Mouse (Mus musculus) midbrain, embryonic 13.5 days (tissue): ENCODE measurements around the gene Copg1. TPM values are rescaled to one million over a fixed set of nuclear protein-coding genes. Genes with fewer than 3 reads are reported as not detected.

Source experiments
- ATAC-seq: fragments of 200-750 bp; cut with Nextera tagmentation; 2 replicates; pipeline ENCODE4 v1.8.0; 2017; ENCODE audit warnings: mild to moderate bottlenecking, moderate TSS enrichment, moderate library complexity
- H3K27ac ChIP-seq: fragments of 300-500 bp; sonication (generic); 2 replicates; pipeline ENCODE4 v1.5.1; 2015; ENCODE audit warnings: inconsistent platforms, mild to moderate bottlenecking, moderate library complexity
- H3K27me3 ChIP-seq: fragments of 300-500 bp; sonication (generic); 2 replicates; pipeline ENCODE4 v1.6.1; 2015; ENCODE audit warnings: mild to moderate bottlenecking, inconsistent platforms
- H3K36me3 ChIP-seq: fragments of 300-500 bp; sonication (generic); 2 replicates; pipeline ENCODE4 v1.6.1; 2015; ENCODE audit warnings: mild to moderate bottlenecking, inconsistent platforms
- H3K4me1 ChIP-seq: fragments of 300-500 bp; sonication (generic); replicated peaks from 2 replicates; pipeline ENCODE4 v1.6.1; 2015; ENCODE audit warnings: inconsistent platforms
- H3K4me2 ChIP-seq: fragments of 300-500 bp; sonication (generic); replicated peaks from 2 replicates; pipeline ENCODE4 v1.6.1; 2015; ENCODE audit warnings: moderate library complexity, mild to moderate bottlenecking, inconsistent platforms
- H3K4me3 ChIP-seq: fragments of 300-500 bp; sonication (generic); replicated peaks from 2 replicates; pipeline ENCODE4 v1.5.1; 2015; ENCODE audit warnings: mild to moderate bottlenecking, inconsistent platforms
- H3K9ac ChIP-seq: fragments of 300-500 bp; sonication (generic); replicated peaks from 2 replicates; pipeline ENCODE4 v1.6.1; 2015; ENCODE audit warnings: mild to moderate bottlenecking, inconsistent platforms
- H3K9me3 ChIP-seq: fragments of 300-500 bp; sonication (generic); 2 replicates; pipeline ENCODE4 v1.6.1; 2016; ENCODE audit warnings: mild to moderate bottlenecking, inconsistent platforms
- WGBS: fragments of 180-500 bp; shearing (Covaris S2); methylation state at CpG from one replicate; pipeline ENCODE4 v1.1.7; 2015; 5-methylcytosine and 5-hydroxymethylcytosine counted together
- polyA plus RNA-seq: library from polyadenylated mRNA; unstranded; fragments of >200 nt; fragmentation: Nextera tagmentation; extraction: Ambion mirVana; gene quantifications from 2 replicates; pipeline ENCODE4 v1.2.1, GENCODE M21; 2015

Copg1 gene
- polyA plus RNA-seq, 1 experiment from 2014 or later = 159 TPM

- H3K4me2 ChIP-seq = no peak overlapping the region
- no peaks in the 10 kb centered on the region for H3K27me3 ChIP-seq
- H3K36me3 ChIP-seq = no peaks in the 10 kb centered on the region
- 77% methylated on average over 3 of the region's 3 CpGs for WGBS
- ATAC-seq = no peak
- no peak overlapping the region for H3K4me3 ChIP-seq
- H3K4me1 ChIP-seq = 0 out of 2 replicates have a peak, but pooled peaks cover 2% of the 10 kb centered on the region
- H3K9me3 ChIP-seq = no peaks in the 10 kb centered on the region
- H3K9ac ChIP-seq = no peak overlapping the region
- H3K27ac ChIP-seq = no peak overlapping the region
These were observed 8.0 kb upstream of the Copg1 start for GRCm38 (mm10) chr6:87879628-87880027.

GRCm38 (mm10) chr6:87882221-87882620, 5.4 kb upstream of the Copg1 start:
- H3K27ac ChIP-seq = no peak overlapping the region
- H3K9me3 ChIP-seq = no peaks in the 10 kb centered on the region
- no peak overlapping the region for H3K4me2 ChIP-seq
- no peaks in the 10 kb centered on the region for H3K36me3 ChIP-seq
- no peak overlapping the region for H3K4me3 ChIP-seq
- H3K4me1 ChIP-seq = 0 out of 2 replicates have a peak, but pooled peaks cover 2% of the 10 kb centered on the region
- no peaks in the 10 kb centered on the region for H3K27me3 ChIP-seq
- H3K9ac ChIP-seq = no peak overlapping the region
- no peak for ATAC-seq
- WGBS = 65% methylated on average over 3 of the region's 3 CpGs

GRCm38 (mm10) chr6:87882816-87883215, 4.8 kb upstream of the Copg1 start:
- ATAC-seq = no peak
- Histone ChIP-seq H3K4me3 (no peak overlapping the region), H3K4me2 (no peak overlapping the region), H3K9ac (no peak overlapping the region), H3K27me3 (no peaks in the 10 kb centered on the region), H3K36me3 (no peaks in the 10 kb centered on the region), H3K9me3 (no peaks in the 10 kb centered on the region), H3K4me1 (0 out of 2 replicates have a peak, but pooled peaks cover 2% of the 10 kb centered on the region), H3K27ac (no peak overlapping the region; the same call in 1 of the 2 replicates)
- 56% methylated on average over 4 of the region's 4 CpGs for WGBS

- WGBS = 90% methylated on average over 1 of the region's 1 CpGs
- H3K4me1 ChIP-seq = peaks cover 13% of the 10 kb centered on the region
- H3K4me3 ChIP-seq = no peak overlapping the region
- H3K9ac ChIP-seq = no peak overlapping the region
- H3K27ac ChIP-seq = no peak overlapping the region
- ATAC-seq = no peak
- H3K9me3 ChIP-seq = no peaks in the 10 kb centered on the region
- no peak overlapping the region for H3K4me2 ChIP-seq
- peaks cover 23% of the 10 kb centered on the region for H3K36me3 ChIP-seq
- H3K27me3 ChIP-seq = no peaks in the 10 kb centered on the region
These were observed 893 bp upstream of the Copg1 start for GRCm38 (mm10) chr6:87886721-87887120.

GRCm38 (mm10) chr6:87893931-87894330, 6.3 kb downstream of the Copg1 start:
- H3K27ac ChIP-seq = no peak overlapping the region
- WGBS = 88% methylated on average over 7 of the region's 7 CpGs
- no peak for ATAC-seq
- no peak overlapping the region for H3K4me3 ChIP-seq
- peaks cover 92% of the 10 kb centered on the region for H3K36me3 ChIP-seq
- no peaks in the 10 kb centered on the region for H3K27me3 ChIP-seq
- H3K4me2 ChIP-seq = no peak overlapping the region
- no peak overlapping the region for H3K9ac ChIP-seq
- H3K9me3 ChIP-seq = no peaks in the 10 kb centered on the region
- peaks cover 2% of the 10 kb centered on the region for H3K4me1 ChIP-seq

- H3K4me3 ChIP-seq = no peak overlapping the region
- H3K27me3 ChIP-seq = no peaks in the 10 kb centered on the region
- H3K9ac ChIP-seq = no peak overlapping the region
- H3K9me3 ChIP-seq = no peaks in the 10 kb centered on the region
- ATAC-seq = no peak
- no peak overlapping the region for H3K4me2 ChIP-seq
- no peaks in the 10 kb centered on the region for H3K4me1 ChIP-seq
- peaks cover 95% of the 10 kb centered on the region for H3K36me3 ChIP-seq
- H3K27ac ChIP-seq = no peak overlapping the region
- 98% methylated on average over 10 of the region's 10 CpGs for WGBS
These were observed 10.4 kb downstream of the Copg1 start for GRCm38 (mm10) chr6:87898028-87898427.

GRCm38 (mm10) chr6:87906632-87907031, 19.0 kb downstream of the Copg1 start:
- no peak overlapping the region for H3K27ac ChIP-seq
- no peak overlapping the region for H3K4me3 ChIP-seq
- H3K9me3 ChIP-seq = no peaks in the 10 kb centered on the region
- H3K4me2 ChIP-seq = no peak overlapping the region
- 63% methylated on average over 5 of the region's 5 CpGs for WGBS
- ATAC-seq = no peak
- H3K9ac ChIP-seq = no peak overlapping the region
- peaks cover 97% of the 10 kb centered on the region for H3K36me3 ChIP-seq
- no peaks in the 10 kb centered on the region for H3K4me1 ChIP-seq
- H3K27me3 ChIP-seq = no peaks in the 10 kb centered on the region

GRCm38 (mm10) chr6:87909181-87909580, 21.6 kb downstream of the Copg1 start:
- H3K9ac ChIP-seq = no peak overlapping the region; the same call in 1 of the 2 replicates
- ATAC-seq = no peak
- H3K27me3 ChIP-seq = no peaks in the 10 kb centered on the region
- no peaks in the 10 kb centered on the region for H3K9me3 ChIP-seq
- no peak overlapping the region for H3K4me3 ChIP-seq
- H3K4me1 ChIP-seq = peaks cover 5% of the 10 kb centered on the region; the same call in 1 of the 2 replicates
- no peak overlapping the region for H3K27ac ChIP-seq
- 89% methylated on average over 6 of the region's 6 CpGs for WGBS
- peaks cover 86% of the 10 kb centered on the region for H3K36me3 ChIP-seq
- no peak overlapping the region for H3K4me2 ChIP-seq

- Histone ChIP-seq H3K4me1 (peaks cover 20% of the 10 kb centered on the region), H3K4me3 (no peak overlapping the region), H3K9ac (no peak overlapping the region), H3K9me3 (no peaks in the 10 kb centered on the region), H3K36me3 (peaks cover 66% of the 10 kb centered on the region), H3K4me2 (no peak overlapping the region), H3K27ac (no peak overlapping the region), H3K27me3 (no peaks in the 10 kb centered on the region)
- no peak for ATAC-seq
- WGBS = 89% methylated on average over 6 of the region's 6 CpGs
These were observed 23.9 kb downstream of the Copg1 start for GRCm38 (mm10) chr6:87911559-87911958.

- H3K9ac ChIP-seq = peak within 1 kb of the TSS; percentile 85
- peak within 1 kb of the TSS; percentile 84 for H3K27ac ChIP-seq
- peaks cover 62% of the 10 kb centered on the region for H3K36me3 ChIP-seq
- peaks cover 20% of the 10 kb centered on the region for H3K4me1 ChIP-seq
- H3K4me2 ChIP-seq = peak within 1 kb of the TSS; percentile 84
- peak; percentile 94 for ATAC-seq
- 2% methylated on average over 55 of the region's 62 CpGs for WGBS
- peak within 1 kb of the TSS; percentile 94 for H3K4me3 ChIP-seq
- no peaks in the 10 kb centered on the region for H3K9me3 ChIP-seq
- H3K27me3 ChIP-seq = no peaks in the 10 kb centered on the region
These were observed 26.2 kb downstream of the Copg1 start, which contains the start of gene Hmces for GRCm38 (mm10) chr6:87913661-87914325. Hmces (plus strand) TSS chr6:87913935.

GRCm38 (mm10) chr6:87914326-87915102, 26.9 kb downstream of the Copg1 start:
- ATAC-seq = peak; percentile 81
- Histone ChIP-seq H3K9ac (peak overlapping the region; percentile 85), H3K27me3 (no peaks in the 10 kb centered on the region), H3K9me3 (no peaks in the 10 kb centered on the region), H3K4me1 (peaks cover 20% of the 10 kb centered on the region), H3K4me3 (peak overlapping the region; percentile 94), H3K4me2 (peak overlapping the region; percentile 84), H3K27ac (peak overlapping the region; percentile 84), H3K36me3 (peaks cover 61% of the 10 kb centered on the region)
- 3% methylated on average over 35 of the region's 35 CpGs for WGBS

GRCm38 (mm10) chr6:87915939-87916338, 28.3 kb downstream of the Copg1 start:
- peaks cover 60% of the 10 kb centered on the region for H3K36me3 ChIP-seq
- WGBS = 89% methylated on average over 5 of the region's 5 CpGs
- H3K27me3 ChIP-seq = no peaks in the 10 kb centered on the region

More at GRCm38 (mm10) chr6:87915939-87916338, 28.3 kb downstream of the Copg1 start:
- H3K27ac ChIP-seq = no peak overlapping the region
- H3K4me2 ChIP-seq = no peak overlapping the region
- no peak overlapping the region for H3K9ac ChIP-seq
- H3K4me1 ChIP-seq = peaks cover 20% of the 10 kb centered on the region
- H3K4me3 ChIP-seq = no peak overlapping the region
- no peaks in the 10 kb centered on the region for H3K9me3 ChIP-seq
- no peak for ATAC-seq
